Mouse (Mus musculus) T-helper 17 cell (primary cell): ENCODE results near the gene Arl14.

Source experiments
- in situ Hi-C, 2 experiments: fragments of 300-600 bp; cut with MboI, MseI; formaldehyde crosslinking; loops; 1 replicate in 1 of 2; 2 replicates in 1 of 2; pipeline ENCODE4 v1.15.1; 2025; ENCODE audit warnings: high pct_unique_total_duplicates in 2 of 2

Gene Arl14

DNA sequence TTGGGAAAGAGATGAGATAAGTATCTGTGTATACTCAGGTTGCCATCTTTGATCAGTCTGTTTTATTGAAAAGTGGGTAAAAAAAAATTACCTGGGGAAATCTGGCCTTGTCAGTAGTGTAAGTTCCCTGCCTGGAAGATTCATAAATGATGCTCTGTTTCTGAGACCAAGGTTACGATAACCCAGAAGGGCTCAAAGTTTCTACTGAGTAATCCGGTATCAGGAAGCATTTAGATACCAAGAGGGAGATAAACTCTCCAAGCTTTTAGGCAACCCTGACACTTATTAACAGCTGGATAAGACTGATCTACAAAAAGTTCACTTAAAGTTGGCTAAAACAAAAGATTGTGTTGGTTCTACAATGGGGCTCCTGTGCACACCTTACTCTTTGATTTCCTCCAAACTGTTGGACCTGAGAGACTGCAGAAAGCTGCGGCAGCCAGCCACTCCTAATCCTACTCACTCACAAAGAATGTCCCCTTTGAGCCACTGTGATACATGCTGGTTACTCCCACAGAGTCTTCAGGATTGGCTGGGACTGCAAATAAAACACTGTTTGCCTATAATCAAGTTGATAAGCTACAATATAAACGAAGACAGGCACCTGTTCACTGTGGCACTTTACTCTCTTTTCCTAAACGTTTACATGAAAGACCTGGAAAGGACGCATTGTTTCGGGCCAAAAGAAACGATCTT, at the start of gene Arl14:
Arl14 (plus strand) TSS at position 614 of the 696 bp plus-strand sequence.
- in situ Hi-C loops, result loop anchor here in 1 of 2 experiments (25.0 kb wide), 1 partner anchor 665 kb away; no protein-coding TSS in a partner anchor

DNA sequence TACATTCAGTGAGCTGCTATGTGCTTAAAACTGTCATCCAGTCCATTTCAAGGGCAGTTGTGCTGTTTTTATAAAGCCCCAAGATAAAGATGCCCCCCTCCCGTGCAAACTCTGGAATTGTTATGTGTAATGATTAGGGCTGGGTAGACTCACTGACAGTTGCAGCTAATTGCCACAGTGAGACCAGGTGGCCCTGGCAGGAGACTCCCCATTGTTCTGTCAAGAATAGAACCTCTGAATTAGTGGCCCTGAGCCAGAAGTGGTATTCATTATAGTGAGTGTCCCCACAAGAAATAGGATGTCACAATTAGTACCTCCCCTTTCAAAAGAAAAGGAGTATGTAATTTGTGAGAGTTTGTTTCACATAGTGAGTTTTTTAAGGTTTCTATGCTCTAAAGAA, 47.0 kb upstream of the Arl14 start:
- in situ Hi-C loops, result no loop called here

GRCm38 (mm10) chr3:69177168-69177797, 44.9 kb upstream of the Arl14 start:
- in situ Hi-C loops, result no loop called here

- in situ Hi-C loops, result no loop called here
Measured at GRCm38 (mm10) chr3:69177914-69178313, 44.3 kb upstream of the Arl14 start.

- in situ Hi-C loops, result no loop called here
Measured at GRCm38 (mm10) chr3:69178365-69179004, 43.7 kb upstream of the Arl14 start.

DNA sequence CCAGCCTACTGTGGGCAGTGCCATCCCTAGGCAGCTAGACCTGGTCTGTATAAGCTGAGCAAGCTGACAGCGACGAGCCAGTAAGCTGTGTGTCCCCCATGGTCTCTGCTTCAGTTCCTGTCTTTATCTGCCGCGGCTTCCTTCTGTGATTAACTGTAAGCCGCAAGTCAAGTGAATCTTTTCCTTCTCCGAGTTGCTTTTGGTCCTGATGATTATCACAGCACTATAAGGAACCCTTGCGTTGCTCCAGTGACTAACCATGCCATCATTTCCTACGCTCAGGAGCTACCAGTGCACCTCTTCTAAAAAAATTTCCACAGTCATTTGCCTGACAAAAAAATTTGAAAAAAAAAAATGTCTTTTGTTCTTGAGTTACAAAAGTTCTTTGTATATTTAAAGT, 40.7 kb upstream of the Arl14 start:
- in situ Hi-C loops, result no loop called here

GRCm38 (mm10) chr3:69182225-69182624, 40.0 kb upstream of the Arl14 start:
- in situ Hi-C loops, result no loop called here

GRCm38 (mm10) chr3:69185244-69185643, 37.0 kb upstream of the Arl14 start:
- in situ Hi-C loops, result no loop called here

- in situ Hi-C loops, result no loop called here
Measured at GRCm38 (mm10) chr3:69186031-69186430, 36.2 kb upstream of the Arl14 start.

DNA sequence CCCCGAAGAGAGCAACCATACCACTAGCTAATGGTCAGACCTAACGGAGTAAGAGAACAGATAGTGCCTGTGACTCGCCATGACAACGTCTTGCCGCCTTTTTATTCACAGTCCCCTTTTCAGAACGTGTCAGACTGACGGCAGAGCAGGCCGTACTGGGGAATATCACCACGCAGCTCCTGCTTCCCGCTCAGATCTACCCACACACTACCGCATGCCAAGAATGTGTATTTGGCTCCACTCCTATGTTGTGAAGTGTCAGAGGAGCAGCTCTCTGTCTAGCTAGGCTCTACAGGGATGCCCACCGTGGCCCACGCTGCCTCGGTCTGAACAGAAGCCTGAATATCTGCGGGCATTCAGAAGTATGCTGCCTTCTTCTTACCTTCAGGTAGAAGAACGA, 35.6 kb upstream of the Arl14 start:
- in situ Hi-C loops, result no loop called here

DNA sequence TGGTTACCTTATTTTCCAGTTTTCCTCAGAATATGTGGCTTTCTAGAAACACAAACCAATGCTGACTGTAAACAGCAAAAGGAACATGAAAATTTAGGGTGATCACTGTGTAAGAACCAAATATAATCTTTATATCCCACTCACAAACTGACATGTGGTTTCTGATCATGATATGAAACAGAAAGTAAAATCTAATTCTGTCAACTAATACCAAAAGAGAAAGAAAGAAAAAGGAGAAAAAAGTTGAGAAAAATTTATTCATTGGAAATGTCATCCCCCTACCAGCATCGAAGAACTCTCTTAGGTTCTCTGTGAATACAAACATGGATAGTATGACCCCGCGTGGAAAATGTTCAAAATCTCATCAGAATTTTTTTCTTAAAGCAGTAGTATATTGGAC, 29.2 kb upstream of the Arl14 start:
- in situ Hi-C loops, result no loop called here

- in situ Hi-C loops, result no loop called here
Measured at GRCm38 (mm10) chr3:69194496-69194895, 27.7 kb upstream of the Arl14 start.

DNA sequence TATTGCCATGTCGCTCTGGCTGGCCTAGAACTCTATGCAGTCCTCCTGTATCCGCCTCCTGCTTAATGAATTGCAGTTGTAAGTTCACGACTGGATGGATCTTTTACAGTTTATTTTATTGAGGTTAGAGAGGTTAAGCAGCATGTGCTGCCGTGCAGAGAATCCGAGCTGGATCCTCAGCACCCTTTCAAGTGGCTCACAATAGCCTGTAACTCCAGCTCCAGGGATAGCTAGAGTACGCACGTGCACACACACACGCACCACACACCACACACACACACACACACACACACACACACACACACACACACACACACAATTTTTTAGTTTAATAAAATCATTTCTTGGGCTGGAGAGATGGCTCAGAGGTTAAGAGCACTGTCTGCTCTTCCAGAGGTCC, 27.0 kb upstream of the Arl14 start:
- in situ Hi-C loops, result no loop called here

- in situ Hi-C loops, result no loop called here
Measured at GRCm38 (mm10) chr3:69198098-69198497, 24.1 kb upstream of the Arl14 start.

DNA sequence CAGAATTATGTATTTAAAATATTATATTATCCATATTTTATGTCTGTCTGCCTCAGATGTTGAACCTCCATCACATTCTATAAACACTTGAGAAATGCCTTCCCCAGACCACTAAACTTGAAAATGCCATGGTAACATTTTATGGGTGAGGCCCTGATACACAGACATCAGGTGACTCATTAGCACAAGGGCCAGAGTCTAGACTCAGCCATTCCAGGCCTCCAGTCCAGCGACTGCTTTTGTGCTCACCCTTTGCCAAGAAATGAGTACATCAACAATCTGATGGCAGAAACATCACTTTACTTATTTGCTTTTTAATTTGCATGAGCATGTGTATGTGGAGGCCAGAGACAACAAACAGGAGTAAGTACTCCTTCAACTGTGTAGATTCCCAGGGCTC, 22.0 kb upstream of the Arl14 start:
- in situ Hi-C loops, result loop anchor here in 1 of 2 experiments (25.0 kb wide), 1 partner anchor 687 kb away; no protein-coding TSS in a partner anchor

GRCm38 (mm10) chr3:69201206-69201605, 21.0 kb upstream of the Arl14 start:
- in situ Hi-C loops, result loop anchor here in 1 of 2 experiments (25.0 kb wide), 1 partner anchor 686 kb away; no protein-coding TSS in a partner anchor

GRCm38 (mm10) chr3:69202876-69203275, 19.3 kb upstream of the Arl14 start:
- in situ Hi-C loops, result loop anchor here in 1 of 2 experiments (25.0 kb wide), 1 partner anchor 684 kb away; no protein-coding TSS in a partner anchor

DNA sequence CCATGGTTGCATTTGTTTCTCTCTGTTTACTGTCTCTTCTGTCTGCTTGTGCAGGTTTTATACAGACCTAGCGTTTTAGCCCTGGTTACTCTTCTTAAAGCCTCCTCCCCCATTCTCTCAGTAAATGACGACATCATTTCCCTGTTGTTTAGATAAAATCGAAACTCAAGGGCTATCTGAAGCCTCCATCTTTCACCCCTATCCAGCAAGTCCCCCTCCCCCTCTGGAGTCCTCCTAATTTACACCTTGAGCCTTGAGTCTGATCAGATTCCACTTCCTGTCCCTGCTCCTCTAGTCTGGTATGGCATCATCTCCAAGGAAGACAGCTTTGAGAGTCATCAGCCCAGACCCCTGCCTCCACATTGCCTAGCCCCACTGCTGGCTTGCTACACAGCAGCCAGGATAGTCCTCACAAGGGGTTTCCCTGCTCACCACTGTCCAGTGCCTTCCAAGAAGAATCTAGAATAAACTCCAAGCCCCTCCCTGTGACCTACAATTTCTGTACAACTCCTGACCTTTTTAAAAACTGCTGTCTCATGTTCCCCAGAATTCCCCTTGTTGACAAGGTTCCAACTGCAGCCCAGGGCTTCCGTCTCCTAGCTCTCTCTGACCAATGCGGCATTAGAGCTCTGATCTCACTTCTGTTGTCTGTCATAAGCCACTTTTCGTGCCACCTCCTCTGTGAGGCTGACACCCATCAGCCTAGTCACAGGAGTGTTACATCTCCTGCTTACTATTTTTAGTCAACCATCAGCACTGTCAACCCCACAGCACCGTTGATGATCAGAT, 16.8 kb upstream of the Arl14 start:
- in situ Hi-C loops, result loop anchor here in 1 of 2 experiments (25.0 kb wide), 1 partner anchor 682 kb away; no protein-coding TSS in a partner anchor

DNA sequence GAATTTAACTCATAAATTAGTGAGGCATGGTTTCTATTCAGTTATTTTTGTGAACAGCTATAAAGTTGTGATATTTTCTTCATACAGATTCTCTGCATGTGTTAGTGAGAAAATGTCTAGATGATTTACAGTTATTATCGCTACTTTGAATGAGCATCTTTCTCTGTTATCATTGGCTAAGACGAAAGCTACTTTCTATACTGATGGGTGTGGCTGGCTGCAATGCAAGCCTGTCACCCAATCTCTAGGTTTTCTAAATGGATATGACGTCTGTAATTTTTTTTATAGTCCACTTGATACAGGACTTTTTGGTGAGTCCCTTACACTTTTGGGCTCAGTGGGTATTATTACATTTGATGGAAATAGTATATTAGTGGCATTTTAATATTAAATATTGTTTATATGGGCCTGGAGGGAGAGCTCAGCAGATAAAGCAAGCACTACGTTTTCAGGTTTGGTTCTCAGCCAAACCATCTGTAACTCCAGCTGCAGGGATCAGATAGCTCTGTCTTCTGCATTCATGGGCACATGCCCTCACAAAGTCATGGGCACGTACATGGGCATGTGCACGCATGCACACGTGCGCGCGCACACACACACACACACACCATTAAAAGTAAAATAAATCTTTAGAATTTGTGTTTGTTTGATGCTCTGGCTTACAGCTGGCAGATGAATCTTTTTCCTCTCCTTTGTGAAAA, 15.9 kb upstream of the Arl14 start:
- in situ Hi-C loops, result loop anchor here in 1 of 2 experiments (25.0 kb wide), 1 partner anchor 681 kb away; no protein-coding TSS in a partner anchor

DNA sequence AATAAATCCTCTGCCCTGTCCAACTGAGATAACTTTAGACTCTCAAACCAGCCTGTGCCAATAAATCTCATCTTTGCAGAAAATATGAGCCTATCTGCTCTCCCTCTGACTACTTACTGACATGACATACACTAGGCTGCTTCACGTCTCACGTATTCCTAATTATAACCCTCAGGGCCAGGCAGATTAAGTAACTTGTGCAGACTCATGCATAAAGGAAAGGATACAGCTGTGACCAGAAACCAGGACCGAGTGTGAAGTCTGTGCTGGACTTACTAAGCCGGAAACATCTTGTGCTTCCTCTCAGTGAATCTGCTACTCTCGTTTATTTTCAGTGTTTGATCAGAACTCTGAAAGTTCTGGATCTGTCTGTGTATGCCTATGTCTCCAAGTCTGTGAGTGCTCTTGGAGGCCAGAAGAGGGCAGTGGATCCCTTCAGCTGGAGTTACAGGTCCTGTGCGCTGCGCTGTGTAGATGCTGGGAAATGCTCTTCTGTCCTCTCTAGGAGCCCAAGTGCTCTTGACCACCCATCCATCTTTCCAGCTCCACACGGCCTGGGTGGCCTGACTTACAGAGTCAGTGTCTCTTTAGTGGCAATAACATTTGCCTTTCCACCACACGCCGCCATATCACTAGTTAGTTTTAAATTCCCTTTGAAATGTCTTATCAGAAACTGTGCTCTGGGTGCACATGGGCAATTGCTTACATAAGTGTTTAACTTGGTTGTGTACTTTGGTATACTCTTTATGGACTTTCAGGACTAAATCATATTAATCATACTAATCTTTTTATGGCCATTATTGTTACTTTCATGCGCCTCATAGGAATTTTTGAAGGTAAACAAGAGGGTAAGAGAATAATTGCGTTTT, 13.5 kb upstream of the Arl14 start:
- in situ Hi-C loops, result loop anchor here in 1 of 2 experiments (25.0 kb wide), 1 partner anchor 679 kb away; no protein-coding TSS in a partner anchor
